Mouse (Mus musculus) limb, embryonic 10.5 days (tissue): Measurements from ENCODE around the gene Rce1. TPM values are rescaled to one million over a fixed set of nuclear protein-coding genes. Genes with fewer than 3 reads are reported as not detected.

ENCODE experiments used
- DNase-seq: peaks from one replicate; pipeline ENCODE4 v3.0.0-alpha.2; 2017; ENCODE audit warnings: low spot score
- H3K27ac ChIP-seq: fragments of 300-500 bp; sonication (generic); 2 replicates; pipeline ENCODE4 v1.5.1; 2016; ENCODE audit warnings: mild to moderate bottlenecking
- H3K27me3 ChIP-seq: fragments of 300-500 bp; sonication (generic); 2 replicates; pipeline ENCODE4 v1.6.1; 2016; ENCODE audit warnings: low read depth, mild to moderate bottlenecking; ENCODE audit not compliant: poor library complexity, severe bottlenecking
- H3K36me3 ChIP-seq: fragments of 300-500 bp; sonication (generic); 2 replicates; pipeline ENCODE4 v1.6.1; 2016; ENCODE audit warnings: mild to moderate bottlenecking, moderate library complexity
- H3K4me1 ChIP-seq: fragments of 300-500 bp; sonication (generic); 2 replicates; pipeline ENCODE4 v1.6.1; 2016
- H3K4me3 ChIP-seq: fragments of 300-500 bp; sonication (generic); 2 replicates; pipeline ENCODE4 v1.5.1; 2016; ENCODE audit warnings: mild to moderate bottlenecking, moderate library complexity
- H3K9me3 ChIP-seq: fragments of 300-500 bp; sonication (generic); replicated peaks from 2 replicates; pipeline ENCODE4 v1.6.1; 2016; ENCODE audit warnings: mild to moderate bottlenecking
- WGBS: fragments of 180-500 bp; shearing (Covaris S2); methylation state at CpG from one replicate; pipeline ENCODE4 v1.1.7; 2016; 5-methylcytosine and 5-hydroxymethylcytosine counted together
- polyA plus RNA-seq: library from polyadenylated mRNA; unstranded; fragments of >200 nt; fragmentation: Nextera tagmentation; extraction: Ambion mirVana; gene quantifications from 2 replicates; pipeline ENCODE4 v1.2.1, GENCODE M21; 2016

Gene Rce1
- polyA plus RNA-seq, 1 experiment from 2014 or later = 85.7 TPM

DNA sequence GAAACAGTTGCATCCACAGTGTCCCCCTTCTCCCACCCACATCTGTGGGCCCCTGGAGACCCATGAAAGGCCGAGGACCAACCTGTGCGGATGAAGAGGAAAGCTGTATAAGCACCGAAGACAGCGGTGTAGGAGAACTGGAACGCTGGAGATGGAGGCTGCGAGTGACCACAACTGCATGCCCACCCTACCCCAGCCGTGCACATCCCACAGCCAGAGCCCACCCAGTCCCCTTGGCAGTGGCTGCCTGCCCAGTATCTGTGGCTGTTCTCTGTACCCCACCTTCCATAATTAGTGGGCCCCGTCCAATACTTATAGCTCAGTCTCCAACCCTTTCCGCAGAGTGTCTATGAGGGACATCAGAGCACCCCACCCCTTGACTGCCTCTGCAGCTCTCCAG lies 2.0 kb downstream of the Rce1 start:
- Histone ChIP-seq H3K4me3 (0 out of 2 replicates have a peak overlapping the region, but pooled peaks have one; percentile 11), H3K9me3 (no peaks in the 10 kb centered on the region), H3K36me3 (peaks cover 48% of the 10 kb centered on the region), H3K4me1 (peaks cover 35% of the 10 kb centered on the region), H3K27me3 (no peaks in the 10 kb centered on the region), H3K27ac (no peak overlapping the region)
- no peak for DNase-seq
- WGBS = over 99% methylated on average over 9 of the region's 9 CpGs

DNA sequence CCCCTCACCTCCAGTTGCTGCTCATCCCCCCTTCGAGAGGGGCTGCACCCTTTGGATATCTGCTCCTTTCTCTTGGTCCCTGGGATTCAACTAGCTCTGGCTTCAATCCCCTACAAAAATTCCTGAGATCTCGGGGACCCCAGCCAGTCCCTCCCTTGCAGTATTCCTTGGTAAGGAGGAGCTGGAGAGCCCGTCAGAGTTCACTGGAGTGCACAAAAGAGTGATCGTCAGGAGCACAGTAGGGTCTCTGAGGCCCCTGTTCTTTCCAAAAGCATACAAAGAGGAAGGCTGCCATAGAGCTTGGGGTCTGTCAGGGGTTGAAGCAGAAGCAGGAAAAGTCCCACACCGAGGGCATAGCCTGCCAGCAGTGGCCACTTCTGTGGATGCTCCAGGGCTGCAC lies 2.7 kb downstream of the Rce1 start:
- Histone ChIP-seq H3K27ac (no peak overlapping the region), H3K4me1 (peaks cover 35% of the 10 kb centered on the region), H3K36me3 (peaks cover 48% of the 10 kb centered on the region), H3K4me3 (no peak overlapping the region), H3K27me3 (no peaks in the 10 kb centered on the region), H3K9me3 (no peaks in the 10 kb centered on the region)
- WGBS = 95% methylated on average over 5 of the region's 5 CpGs
- no peak for DNase-seq

DNA sequence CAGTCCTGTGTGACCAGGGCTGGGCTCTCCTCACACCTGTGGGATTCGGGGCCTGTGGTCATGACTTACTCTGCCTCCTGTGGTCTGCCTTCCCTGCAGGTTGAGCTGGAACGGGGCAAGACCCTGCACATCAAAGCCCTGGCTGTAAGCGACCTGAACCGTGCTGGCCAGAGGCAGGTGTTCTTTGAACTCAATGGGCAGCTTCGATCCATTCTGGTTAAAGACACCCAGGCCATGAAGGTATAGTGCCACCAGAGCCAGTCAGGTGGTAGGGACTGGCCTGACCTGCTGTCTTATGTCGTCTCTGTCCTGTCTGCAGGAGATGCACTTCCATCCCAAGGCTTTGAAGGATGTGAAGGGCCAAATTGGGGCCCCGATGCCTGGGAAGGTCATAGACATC lies 4.7 kb downstream of the Rce1 start:
- no peak for DNase-seq
- H3K4me3 ChIP-seq = no peak overlapping the region
- no peaks in the 10 kb centered on the region for H3K27me3 ChIP-seq
- H3K36me3 ChIP-seq = peaks cover 48% of the 10 kb centered on the region
- no peaks in the 10 kb centered on the region for H3K9me3 ChIP-seq
- 88% methylated on average over 7 of the region's 7 CpGs for WGBS
- H3K4me1 ChIP-seq = peaks cover 31% of the 10 kb centered on the region
- H3K27ac ChIP-seq = no peak overlapping the region

DNA sequence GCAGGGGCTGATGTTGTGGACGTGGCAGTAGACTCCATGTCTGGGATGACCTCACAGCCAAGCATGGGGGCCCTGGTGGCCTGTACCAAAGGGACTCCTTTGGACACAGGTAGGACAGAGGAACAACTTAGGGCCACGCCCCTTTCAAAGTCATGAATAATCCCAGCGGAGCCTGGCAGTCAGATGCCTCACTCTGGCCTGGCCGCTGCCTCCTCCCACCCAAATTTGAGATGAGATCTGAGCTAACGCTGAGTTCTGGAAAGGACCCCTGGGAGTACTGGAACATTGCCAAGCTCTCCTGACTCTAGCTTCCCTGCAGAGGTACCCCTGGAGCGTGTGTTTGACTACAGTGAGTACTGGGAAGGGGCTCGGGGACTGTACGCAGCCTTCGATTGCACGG lies 6.0 kb downstream of the Rce1 start:
- Histone ChIP-seq H3K27ac (no peak overlapping the region), H3K4me3 (no peak overlapping the region), H3K4me1 (peaks cover 29% of the 10 kb centered on the region), H3K27me3 (no peaks in the 10 kb centered on the region), H3K9me3 (no peaks in the 10 kb centered on the region), H3K36me3 (peaks cover 48% of the 10 kb centered on the region)
- no peak for DNase-seq
- 92% methylated on average over 10 of the region's 10 CpGs for WGBS

DNA sequence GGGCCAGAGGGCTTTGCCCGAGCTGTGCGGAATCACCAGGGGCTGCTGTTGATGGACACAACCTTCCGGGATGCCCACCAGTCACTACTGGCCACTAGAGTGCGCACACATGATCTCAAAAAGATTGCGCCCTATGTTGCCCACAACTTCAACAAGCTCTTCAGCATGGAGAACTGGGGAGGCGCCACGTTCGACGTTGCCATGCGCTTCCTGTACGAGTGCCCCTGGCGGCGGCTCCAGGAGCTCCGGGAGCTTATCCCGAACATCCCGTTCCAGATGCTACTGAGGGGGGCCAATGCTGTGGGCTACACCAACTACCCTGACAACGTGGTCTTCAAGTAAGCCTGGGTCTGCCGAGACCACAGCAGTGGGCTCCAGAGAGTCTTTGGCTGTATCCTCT lies 7.3 kb downstream of the Rce1 start:
- no peak overlapping the region for H3K4me3 ChIP-seq
- no peak overlapping the region for H3K27ac ChIP-seq
- DNase-seq = peak; percentile 51
- H3K9me3 ChIP-seq = no peaks in the 10 kb centered on the region
- H3K4me1 ChIP-seq = peaks cover 35% of the 10 kb centered on the region
- 31% methylated on average over 18 of the region's 18 CpGs for WGBS
- H3K36me3 ChIP-seq = peaks cover 49% of the 10 kb centered on the region
- no peaks in the 10 kb centered on the region for H3K27me3 ChIP-seq

DNA sequence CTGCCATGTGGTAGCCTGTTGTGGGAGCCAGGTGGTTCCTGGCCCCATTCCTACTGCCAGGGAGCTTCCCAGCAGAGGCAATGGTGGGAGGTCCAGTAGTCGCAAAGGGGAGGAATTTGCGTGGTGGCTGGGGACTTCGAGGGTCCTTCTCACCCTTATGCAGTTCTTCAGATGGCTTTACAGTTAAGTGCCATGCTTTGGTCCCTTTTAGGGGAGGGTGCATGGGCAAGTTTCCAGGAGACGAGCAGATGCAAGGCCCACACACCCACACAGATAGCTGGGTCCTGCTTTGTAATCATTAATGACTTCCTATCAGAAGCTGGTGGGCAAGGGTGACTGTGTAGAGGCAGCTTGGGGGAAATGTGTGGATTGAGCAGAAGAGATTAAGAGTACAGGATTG lies 8.9 kb downstream of the Rce1 start:
- no peak for DNase-seq
- peak overlapping the region; percentile 98 for H3K27ac ChIP-seq
- WGBS = 31% methylated on average over 4 of the region's 4 CpGs
- no peaks in the 10 kb centered on the region for H3K9me3 ChIP-seq
- no peaks in the 10 kb centered on the region for H3K27me3 ChIP-seq
- H3K4me1 ChIP-seq = peaks cover 47% of the 10 kb centered on the region
- peaks cover 49% of the 10 kb centered on the region for H3K36me3 ChIP-seq
- H3K4me3 ChIP-seq = peak overlapping the region; percentile 93

DNA sequence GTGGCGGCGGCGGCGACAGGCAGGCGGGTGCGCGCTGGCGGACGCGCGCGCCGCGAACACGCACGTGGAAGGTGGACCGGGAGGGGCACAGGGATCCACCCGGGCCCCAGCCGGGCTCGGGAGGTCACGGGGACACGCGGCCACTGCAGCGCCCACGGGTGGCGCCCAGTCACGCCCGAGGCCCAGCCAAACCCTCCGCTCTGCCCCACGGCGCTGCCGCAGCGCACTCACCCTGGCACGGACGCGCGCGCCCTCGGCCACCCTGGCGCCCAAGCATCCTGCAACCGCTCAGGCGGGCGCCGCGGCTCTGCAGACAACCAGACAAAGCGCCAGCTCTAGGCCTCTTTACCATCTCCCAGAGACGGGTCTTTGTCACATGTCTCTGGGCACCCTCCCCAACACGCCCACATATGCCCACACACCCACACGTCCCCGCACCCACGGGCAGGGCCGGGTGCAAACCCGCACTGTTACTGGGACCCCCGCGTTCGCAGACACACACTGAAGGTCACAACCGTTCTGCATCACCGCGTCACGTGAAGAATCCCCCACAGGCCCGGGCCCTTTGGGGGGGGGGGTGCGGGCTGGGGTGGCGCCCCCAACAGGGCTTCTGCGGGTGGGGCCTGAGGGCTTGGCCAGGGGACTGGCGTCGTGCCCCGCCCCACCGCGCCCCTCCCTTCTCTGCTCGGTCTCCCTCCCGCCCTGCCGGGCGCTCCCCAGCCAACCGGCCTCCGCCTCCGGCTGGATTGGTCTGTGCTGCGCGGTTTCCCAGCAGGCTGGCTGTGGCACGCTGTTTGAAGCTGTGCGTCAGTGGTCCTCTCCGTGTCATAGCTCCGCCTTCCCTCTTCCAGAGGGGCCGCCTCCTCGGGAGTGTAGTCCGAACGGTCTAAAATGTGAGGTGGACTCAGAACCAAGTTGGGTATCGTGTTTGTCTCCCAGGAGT lies 10.0 kb downstream of the Rce1 start, which contains the start of gene Lrfn4:
TSS of gene Lrfn4 (minus strand) at position 517 of the 943 bp plus-strand sequence.
- under 1% methylated on average over 87 of the region's 87 CpGs for WGBS
- Histone ChIP-seq H3K36me3 (peaks cover 44% of the 10 kb centered on the region), H3K27ac (peak within 1 kb of the TSS; percentile 98), H3K27me3 (no peaks in the 10 kb centered on the region), H3K4me1 (peaks cover 47% of the 10 kb centered on the region), H3K9me3 (no peaks in the 10 kb centered on the region), H3K4me3 (peak within 1 kb of the TSS; percentile 93)
- DNase-seq = peak; percentile 93

DNA sequence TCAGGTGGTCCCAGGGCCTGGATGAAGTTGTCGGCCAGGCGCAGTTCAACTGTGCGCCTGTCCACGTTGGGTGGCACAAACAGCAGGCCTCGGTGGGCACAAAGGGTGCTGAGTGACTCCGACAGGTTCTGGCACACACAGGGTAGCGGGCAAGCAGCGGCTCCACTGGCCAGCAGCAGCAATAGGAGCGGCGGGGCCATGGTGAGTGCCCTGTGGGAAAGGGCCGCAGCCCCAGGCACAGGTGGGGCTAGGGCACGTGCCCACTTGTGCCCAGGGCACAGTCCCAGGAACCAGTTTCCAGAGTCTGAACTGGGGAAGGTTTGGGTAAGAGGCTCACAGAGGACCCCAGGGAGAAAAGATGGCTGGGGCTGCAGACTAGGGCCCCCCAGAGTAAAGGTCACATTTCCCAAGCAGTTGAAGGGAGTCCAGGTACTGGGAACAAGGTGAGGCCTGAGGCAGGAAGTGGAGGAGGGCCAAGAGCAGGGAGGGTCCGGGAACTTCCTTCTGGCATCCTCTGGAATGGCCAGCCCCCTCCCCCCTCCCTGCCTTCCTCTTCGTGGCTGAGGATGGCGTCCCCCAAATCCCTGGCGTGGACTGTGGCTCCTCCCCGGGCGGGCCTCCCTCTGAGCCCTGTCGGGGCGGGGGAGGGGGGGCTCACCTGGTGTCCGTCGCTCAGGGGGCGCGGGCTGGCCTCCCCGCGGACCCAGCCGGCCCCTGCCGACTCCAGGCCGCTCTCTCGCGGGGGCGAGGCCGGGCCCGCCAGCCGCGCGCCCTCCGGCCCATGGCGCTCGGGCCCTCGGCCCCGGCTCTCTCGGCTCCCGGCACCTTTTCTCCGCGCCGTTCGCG lies 10.9 kb downstream of the Rce1 start:
- H3K36me3 ChIP-seq = peaks cover 36% of the 10 kb centered on the region
- peak; percentile 68 for DNase-seq
- H3K4me3 ChIP-seq = peak overlapping the region; percentile 93
- 18% methylated on average over 48 of the region's 49 CpGs for WGBS
- no peaks in the 10 kb centered on the region for H3K9me3 ChIP-seq
- no peaks in the 10 kb centered on the region for H3K27me3 ChIP-seq
- peak overlapping the region; percentile 98 for H3K27ac ChIP-seq
- H3K4me1 ChIP-seq = peaks cover 47% of the 10 kb centered on the region

DNA sequence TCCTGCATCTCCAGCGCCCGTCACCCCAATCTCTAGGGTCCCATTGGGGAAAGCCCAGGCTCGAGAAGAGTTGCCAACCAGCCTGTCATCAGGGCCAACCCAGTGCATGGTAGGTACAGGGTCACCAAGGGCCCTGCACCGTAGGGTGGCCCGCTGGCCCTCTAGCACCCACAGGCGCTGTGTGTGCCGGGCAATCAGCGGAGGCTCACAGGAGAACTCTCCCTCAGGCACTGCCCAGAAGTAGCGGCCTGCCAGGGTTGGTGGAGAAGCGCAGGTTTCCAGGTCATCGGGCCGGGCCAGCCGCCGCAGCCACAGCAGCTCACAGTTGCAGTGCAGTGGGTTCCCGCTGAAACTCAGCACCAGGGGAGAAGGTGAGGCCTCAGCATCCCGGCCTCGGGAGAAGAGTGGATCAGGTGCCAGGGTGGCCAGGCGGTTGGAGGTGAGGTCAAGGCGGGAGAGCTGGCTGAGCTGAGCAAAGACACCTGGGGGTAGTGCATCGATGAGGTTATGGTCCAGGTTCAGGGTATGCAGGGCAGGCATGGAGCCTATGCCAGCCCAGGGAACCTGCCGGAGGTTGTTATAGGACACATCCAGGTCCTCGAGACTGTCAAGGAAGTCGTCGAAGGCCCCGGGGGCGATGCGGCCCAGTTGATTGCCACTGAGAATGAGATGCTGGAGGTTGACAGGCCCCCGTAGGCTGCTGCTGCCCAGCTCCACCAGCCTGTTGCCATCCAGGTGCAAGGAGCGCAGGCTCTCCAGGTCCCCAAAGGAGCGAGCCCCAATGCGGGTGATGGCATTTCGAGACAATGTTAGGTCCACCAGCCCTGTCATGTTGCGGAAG lies 11.8 kb downstream of the Rce1 start:
- no peak for DNase-seq
- Histone ChIP-seq H3K9me3 (no peaks in the 10 kb centered on the region), H3K27me3 (no peaks in the 10 kb centered on the region), H3K4me3 (peak overlapping the region; percentile 93), H3K27ac (peak overlapping the region; percentile 98), H3K4me1 (peaks cover 47% of the 10 kb centered on the region), H3K36me3 (peaks cover 35% of the 10 kb centered on the region)
- 91% methylated on average over 33 of the region's 33 CpGs for WGBS

DNA sequence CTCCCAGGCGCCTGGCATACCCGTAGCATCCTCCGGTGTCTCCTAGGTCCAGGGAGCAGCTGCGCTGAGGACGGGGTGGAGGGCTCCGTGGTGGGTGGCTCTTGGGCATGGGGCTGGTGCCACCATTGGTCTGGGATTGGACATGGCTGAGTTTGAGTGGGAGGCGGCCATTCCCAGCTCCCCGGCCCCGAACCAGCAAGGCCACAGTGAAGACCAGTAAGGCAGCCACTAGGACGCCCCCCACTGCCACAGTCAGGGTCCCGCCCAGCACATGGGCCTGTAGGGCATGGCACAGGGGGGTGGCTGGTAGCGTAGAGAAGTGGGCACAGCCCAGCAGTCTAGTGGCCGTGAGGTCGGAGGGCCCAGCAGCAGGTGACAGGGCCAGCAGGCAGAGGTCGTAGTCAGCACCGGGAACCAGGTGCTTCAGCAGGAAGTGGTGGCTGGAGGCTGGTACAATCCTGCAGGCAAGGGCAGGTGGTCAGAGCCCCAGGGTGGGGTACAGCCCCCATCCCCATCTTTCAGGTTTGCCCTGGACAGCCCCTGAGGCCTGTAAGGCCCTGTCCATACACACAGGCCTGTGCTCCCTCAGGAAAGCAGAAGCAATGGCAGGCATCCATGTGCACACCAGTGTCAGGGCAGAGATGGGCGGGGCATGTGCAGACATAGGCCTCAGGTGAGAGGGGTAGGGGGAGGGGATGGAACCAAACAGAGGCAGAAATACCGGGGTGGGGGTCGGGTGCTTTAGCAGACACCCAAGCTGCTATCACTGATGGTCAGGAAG lies 13.1 kb downstream of the Rce1 start:
- peaks cover 41% of the 10 kb centered on the region for H3K4me1 ChIP-seq
- H3K27ac ChIP-seq = no peak overlapping the region
- WGBS = 90% methylated on average over 19 of the region's 19 CpGs
- no peak for DNase-seq
- H3K4me3 ChIP-seq = 0 out of 2 replicates have a peak overlapping the region, but pooled peaks have one; percentile 93
- peaks cover 35% of the 10 kb centered on the region for H3K36me3 ChIP-seq
- H3K9me3 ChIP-seq = no peaks in the 10 kb centered on the region
- no peaks in the 10 kb centered on the region for H3K27me3 ChIP-seq

DNA sequence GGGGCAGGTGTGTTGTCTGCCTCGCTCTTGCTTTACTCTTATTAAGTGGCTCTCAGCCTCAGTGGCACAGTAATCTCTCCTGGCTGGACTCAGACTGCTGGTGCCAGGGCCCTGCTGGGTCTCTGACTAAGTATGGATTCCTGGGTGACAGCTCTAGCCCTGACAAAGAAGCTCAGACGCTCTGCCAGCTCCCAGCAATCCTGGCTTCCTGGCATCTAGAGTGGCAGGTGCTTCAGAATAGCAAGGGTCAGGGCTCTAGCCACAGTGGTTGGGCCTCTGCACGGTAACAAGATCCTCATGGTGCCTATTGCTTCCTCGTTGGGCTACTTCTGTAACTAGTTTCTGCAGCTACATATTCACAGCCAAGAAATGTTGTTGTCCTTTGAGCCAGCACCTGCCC lies 15.3 kb downstream of the Rce1 start:
- peaks cover 31% of the 10 kb centered on the region for H3K4me1 ChIP-seq
- H3K27me3 ChIP-seq = no peaks in the 10 kb centered on the region
- H3K4me3 ChIP-seq = no peak overlapping the region
- H3K27ac ChIP-seq = no peak overlapping the region
- no peak for DNase-seq
- peaks cover 35% of the 10 kb centered on the region for H3K36me3 ChIP-seq
- WGBS = 76% methylated on average over 4 of the region's 4 CpGs
- no peaks in the 10 kb centered on the region for H3K9me3 ChIP-seq

DNA sequence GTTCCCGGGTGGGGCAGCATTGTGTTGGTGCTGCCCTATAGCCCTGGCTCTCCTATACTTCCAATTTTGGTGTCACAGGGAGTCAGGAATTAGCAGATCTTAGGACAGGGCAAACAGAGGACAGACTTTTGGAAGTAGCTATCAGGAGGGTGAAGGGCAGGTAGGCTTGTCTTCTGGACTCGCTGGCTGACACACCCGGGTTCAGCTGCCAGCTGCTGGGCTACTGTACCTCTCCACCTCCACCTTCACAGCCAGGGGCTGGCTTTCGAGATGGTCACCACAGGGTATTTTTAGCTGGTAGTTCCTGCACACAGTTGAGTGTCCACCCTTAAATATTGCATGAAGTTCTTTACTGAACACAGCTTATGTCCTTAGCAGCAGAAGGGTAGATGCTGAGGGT lies 16.9 kb downstream of the Rce1 start:
- Histone ChIP-seq H3K27me3 (no peaks in the 10 kb centered on the region), H3K4me1 (peaks cover 25% of the 10 kb centered on the region), H3K27ac (no peak overlapping the region), H3K4me3 (no peak overlapping the region), H3K36me3 (peaks cover 26% of the 10 kb centered on the region), H3K9me3 (no peaks in the 10 kb centered on the region)
- WGBS = 87% methylated on average over 4 of the region's 4 CpGs
- DNase-seq = no peak
